Mouse (Mus musculus) embryo, embryonic 10.5 days (tissue): ENCODE data around the gene Tubd1.

ENCODE experiments used
- DNase-seq: peaks from one replicate; pipeline ENCODE4 v3.0.0-alpha.2; 2015; ENCODE audit warnings: low spot score

Gene Tubd1

GRCm38 (mm10) chr11:86558258-86558657 is 13.5 kb downstream of the Tubd1 start:
- no peak for DNase-seq

GRCm38 (mm10) chr11:86568425-86568824 is 23.6 kb downstream of the Tubd1 start:
- peak; percentile 40 for DNase-seq

GRCm38 (mm10) chr11:86570261-86570746 is 25.5 kb downstream of the Tubd1 start:
- DNase-seq = peak; percentile 77

GRCm38 (mm10) chr11:86571047-86571855 is 26.5 kb downstream of the Tubd1 start:
- peak; percentile 80 for DNase-seq

GRCm38 (mm10) chr11:86571871-86572270 is 27.1 kb downstream of the Tubd1 start:
- DNase-seq = no peak

GRCm38 (mm10) chr11:86572623-86573022 is 27.8 kb downstream of the Tubd1 start:
- no peak for DNase-seq

- DNase-seq = no peak
Observed at GRCm38 (mm10) chr11:86573646-86574231, 28.9 kb downstream of the Tubd1 start.

- no peak for DNase-seq
Observed at GRCm38 (mm10) chr11:86574408-86574807, 29.6 kb downstream of the Tubd1 start.

- no peak for DNase-seq
Observed at GRCm38 (mm10) chr11:86575632-86576378, 31.0 kb downstream of the Tubd1 start.

GRCm38 (mm10) chr11:86577231-86577630 is 32.4 kb downstream of the Tubd1 start:
- DNase-seq = no peak

GRCm38 (mm10) chr11:86578106-86578808 is 33.5 kb downstream of the Tubd1 start:
- DNase-seq = no peak

- DNase-seq = no peak
Observed at GRCm38 (mm10) chr11:86578809-86579730, 34.3 kb downstream of the Tubd1 start.

GRCm38 (mm10) chr11:86579731-86580318 is 35.0 kb downstream of the Tubd1 start:
- DNase-seq = no peak

- no peak for DNase-seq
Observed at GRCm38 (mm10) chr11:86580319-86581113, 35.7 kb downstream of the Tubd1 start.

- DNase-seq = peak; percentile 50
Observed at GRCm38 (mm10) chr11:86581250-86581753, 36.5 kb downstream of the Tubd1 start.

- no peak for DNase-seq
Observed at GRCm38 (mm10) chr11:86581943-86582542, 37.3 kb downstream of the Tubd1 start.

GRCm38 (mm10) chr11:86582543-86583260 is 37.9 kb downstream of the Tubd1 start:
- no peak for DNase-seq

- no peak for DNase-seq
Observed at GRCm38 (mm10) chr11:86583313-86583825, 38.6 kb downstream of the Tubd1 start.
